Mouse (Mus musculus) embryo, embryonic 11 days (tissue): Measurements from ENCODE around the gene Tmem265.

ENCODE experiments used
- DNase-seq: peaks from one replicate; pipeline ENCODE4 v3.0.0-alpha.2; 2015

The Tmem265 gene

GRCm38 (mm10) chr7:127588901-127589300 is 27.7 kb downstream of the Tmem265 start:
- no peak for DNase-seq

- no peak for DNase-seq
These were observed 28.4 kb downstream of the Tmem265 start for GRCm38 (mm10) chr7:127589637-127590036.

GRCm38 (mm10) chr7:127591108-127591507 is 29.9 kb downstream of the Tmem265 start:
- DNase-seq, result no peak

GRCm38 (mm10) chr7:127592575-127592974 is 31.4 kb downstream of the Tmem265 start:
- no peak for DNase-seq

GRCm38 (mm10) chr7:127596747-127597146 is 35.6 kb downstream of the Tmem265 start:
- no peak for DNase-seq

GRCm38 (mm10) chr7:127600612-127601011 is 39.4 kb downstream of the Tmem265 start:
- DNase-seq, result no peak

GRCm38 (mm10) chr7:127601735-127602134 is 40.5 kb downstream of the Tmem265 start:
- no peak for DNase-seq

- no peak for DNase-seq
These were observed 41.7 kb downstream of the Tmem265 start for GRCm38 (mm10) chr7:127602903-127603302.

GRCm38 (mm10) chr7:127604256-127604655 is 43.1 kb downstream of the Tmem265 start:
- DNase-seq, result no peak

- DNase-seq, result no peak
These were observed 46.0 kb downstream of the Tmem265 start for GRCm38 (mm10) chr7:127607150-127607549.

- no peak for DNase-seq
These were observed 49.8 kb downstream of the Tmem265 start for GRCm38 (mm10) chr7:127611011-127611410.

- DNase-seq, result no peak
These were observed 50.4 kb downstream of the Tmem265 start for GRCm38 (mm10) chr7:127611561-127611960.

- no peak for DNase-seq
These were observed 52.3 kb downstream of the Tmem265 start for GRCm38 (mm10) chr7:127613501-127613900.

- DNase-seq, result no peak
These were observed 52.9 kb downstream of the Tmem265 start for GRCm38 (mm10) chr7:127614091-127614490.

GRCm38 (mm10) chr7:127614511-127614890 is 53.3 kb downstream of the Tmem265 start:
- DNase-seq, result peak; percentile 67

- DNase-seq, result peak; percentile 93
These were observed 54.0 kb downstream of the Tmem265 start, which contains the start of gene Zfp629 for GRCm38 (mm10) chr7:127614891-127615843. Zfp629 (minus strand) TSS chr7:127615797.

GRCm38 (mm10) chr7:127616336-127616735 is 55.1 kb downstream of the Tmem265 start:
- DNase-seq, result no peak
